Mouse (Mus musculus) brain, embryonic 14.5 days (tissue): ENCODE data around the gene Pde4d.

Experiments used
- CTCF ChIP-seq: fragments of 200-500 bp; IDR thresholded peaks from 2 replicates; pipeline ENCODE4 v1.5.1; 2012; ENCODE audit warnings: inconsistent platforms, mild to moderate bottlenecking, moderate library complexity, borderline replicate concordance; ENCODE audit not compliant: insufficient read depth, insufficient read length; ENCODE audit errors: extremely low read depth
- POLR2A ChIP-seq: fragments of 200-500 bp; IDR thresholded peaks from 2 replicates; pipeline ENCODE4 v1.6.1; 2012; ENCODE audit warnings: mild to moderate bottlenecking, inconsistent platforms, borderline replicate concordance; ENCODE audit not compliant: poor library complexity, insufficient read depth, insufficient read length, severe bottlenecking; ENCODE audit errors: extremely low read depth

GRCm38 (mm10) chr13:109822413-109823298 is 1372.9 kb downstream of the Pde4d start:
- TF ChIP-seq CTCF (no peak), POLR2A (0 out of 2 replicates have a peak, but pooled peaks have one; percentile 29)
